25 mouse cellular contexts compared by ENCODE assay signal in genomic region chr5:61351372-61351771, GRCm38 (mm10).
"Had no signal": no experiment of that assay in that cellular context is flagged by ENCODE, and none has a peak within 500 bp of the region (broad histone marks: within the 10 kb centered on the region; RNA-seq: fewer than 3 reads in every experiment).

No protein-coding gene starts in this region.

- DNase-seq: gastrocnemius, postnatal 14 days; gastrocnemius, postnatal 36 days; heart, adult 11 months; heart, adult 2 months; heart, postnatal 14 days; heart, postnatal 36 days; kidney, adult 11 months; kidney, adult 2 months; kidney, adult 9 months; kidney, postnatal 14 days; kidney, postnatal 36 days; layer of hippocampus, adult 9-11 months; layer of hippocampus, postnatal 36 days; left cerebral cortex, postnatal 4 days had no signal

- ATAC-seq: hindbrain, postnatal 0 days; intestine, embryonic 16.5 days; liver, embryonic 12.5 days had no signal

- H3K9me3 ChIP-seq: heart, embryonic 13.5 days; heart, embryonic 15.5 days; hindbrain, embryonic 15.5 days; kidney, embryonic 15.5 days; limb, embryonic 13.5 days; limb, embryonic 15.5 days; liver, embryonic 12.5 days had no signal

- H3K4me2 ChIP-seq: heart, embryonic 11.5 days; heart, embryonic 13.5 days; heart, embryonic 15.5 days; hindbrain, embryonic 15.5 days; kidney, embryonic 15.5 days; limb, embryonic 13.5 days; limb, embryonic 15.5 days; liver, embryonic 12.5 days had no signal

- H3K27ac ChIP-seq: heart, adult 2 months; heart, embryonic 13.5 days; heart, embryonic 15.5 days; hindbrain, embryonic 15.5 days; hindbrain, postnatal 0 days; kidney, embryonic 15.5 days; kidney, postnatal 0 days; limb, embryonic 13.5 days; limb, embryonic 15.5 days; liver, embryonic 12.5 days had no signal

- H3K4me3 ChIP-seq: heart, adult 2 months; heart, embryonic 13.5 days; heart, embryonic 15.5 days; hindbrain, embryonic 15.5 days; kidney, embryonic 15.5 days; limb, embryonic 13.5 days; limb, embryonic 15.5 days; liver, embryonic 12.5 days had no signal

- H3K27me3 ChIP-seq: heart, embryonic 13.5 days; heart, embryonic 15.5 days; hindbrain, embryonic 15.5 days; kidney, embryonic 15.5 days; limb, embryonic 13.5 days; limb, embryonic 15.5 days; liver, embryonic 12.5 days had no signal

- H3K4me1 ChIP-seq: heart, embryonic 13.5 days; heart, embryonic 15.5 days; hindbrain, embryonic 15.5 days; kidney, embryonic 15.5 days; limb, embryonic 13.5 days; limb, embryonic 15.5 days; liver, embryonic 12.5 days had no signal

- H3K36me3 ChIP-seq: heart, embryonic 13.5 days; heart, embryonic 15.5 days; hindbrain, embryonic 15.5 days; kidney, embryonic 15.5 days; limb, embryonic 13.5 days; limb, embryonic 15.5 days; liver, embryonic 12.5 days had no signal

- H3K9ac ChIP-seq: heart, embryonic 13.5 days; heart, embryonic 15.5 days; hindbrain, embryonic 15.5 days; kidney, embryonic 15.5 days; limb, embryonic 13.5 days; limb, embryonic 15.5 days; liver, embryonic 12.5 days had no signal
